Mouse (Mus musculus) embryonic fibroblast, embryonic 13.5 days (primary cell): Measurements from ENCODE around the gene Shisa2.

Source experiments
- CTCF ChIP-seq: IDR thresholded peaks from 2 replicates; pipeline ENCODE4 v1.5.1; 2011; ENCODE audit warnings: mild to moderate bottlenecking, control low read depth, low read length, moderate library complexity, borderline replicate concordance; ENCODE audit not compliant: insufficient read depth
- POLR2A ChIP-seq: IDR thresholded peaks from 2 replicates; pipeline ENCODE4 v1.6.1; 2011; ENCODE audit warnings: low read depth, mild to moderate bottlenecking, control low read depth, low read length, moderate library complexity

GRCm38 (mm10) chr14:59607021-59607420 is 18.1 kb upstream of the Shisa2 start:
- TF ChIP-seq CTCF, result no peak
- no peak for TF ChIP-seq POLR2A
